Mouse (Mus musculus) mouse trophoblast stem cell (cell line): ENCODE measurements around the gene Pitpnm2.

Experiments
- in situ Hi-C, 2 experiments: fragments of 300-500 bp; cut with MseI, MboI; formaldehyde crosslinking; loops; 2 replicates in 1 of 2; 3 replicates in 1 of 2; pipeline ENCODE4 v1.15.1; 2025

Gene Pitpnm2

DNA sequence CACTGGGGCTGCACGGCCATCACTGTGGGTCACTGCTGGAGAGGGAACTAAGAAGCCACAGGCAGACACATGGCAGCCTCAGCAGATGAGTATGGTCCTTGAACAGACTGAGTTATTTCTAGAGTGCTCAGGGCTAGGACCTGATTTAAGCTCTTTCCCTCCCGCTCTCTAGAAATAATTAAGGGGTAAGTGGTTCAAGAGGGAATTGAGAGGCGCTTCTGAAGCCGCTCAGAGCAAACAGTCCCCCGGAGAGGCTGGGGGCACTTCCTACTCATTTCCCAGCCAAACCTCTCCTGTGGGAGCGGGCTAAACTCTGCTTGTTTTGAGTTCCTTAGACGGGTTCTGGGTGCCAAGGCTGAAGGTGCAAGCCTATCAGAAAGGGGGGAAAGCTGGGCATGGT, 98.7 kb downstream of the Pitpnm2 start:
- in situ Hi-C loops, result loop anchor here in 1 of 2 experiments (10.0 kb wide), 1 partner anchor 144 kb away; no protein-coding TSS in a partner anchor

DNA sequence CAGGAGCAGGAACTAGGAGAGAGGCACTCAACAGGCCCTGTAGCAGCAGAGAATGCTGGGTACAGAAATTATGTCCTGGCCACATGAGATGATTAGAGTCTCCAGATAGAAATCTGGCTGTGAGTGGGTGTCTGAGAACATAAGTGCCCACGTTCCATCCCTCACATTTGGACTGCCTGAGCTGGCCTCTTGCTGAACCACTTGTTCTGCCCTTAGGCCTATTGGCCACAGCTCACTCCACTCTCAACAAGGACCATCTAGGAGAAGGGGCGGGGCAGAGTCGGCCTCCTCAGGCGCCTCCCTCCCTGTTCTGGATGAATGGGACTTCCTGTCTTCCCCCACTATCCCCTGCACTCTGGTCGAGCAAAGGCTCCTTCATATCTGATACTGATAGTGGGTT, 100.5 kb downstream of the Pitpnm2 start:
- in situ Hi-C loops, result no loop called here

DNA sequence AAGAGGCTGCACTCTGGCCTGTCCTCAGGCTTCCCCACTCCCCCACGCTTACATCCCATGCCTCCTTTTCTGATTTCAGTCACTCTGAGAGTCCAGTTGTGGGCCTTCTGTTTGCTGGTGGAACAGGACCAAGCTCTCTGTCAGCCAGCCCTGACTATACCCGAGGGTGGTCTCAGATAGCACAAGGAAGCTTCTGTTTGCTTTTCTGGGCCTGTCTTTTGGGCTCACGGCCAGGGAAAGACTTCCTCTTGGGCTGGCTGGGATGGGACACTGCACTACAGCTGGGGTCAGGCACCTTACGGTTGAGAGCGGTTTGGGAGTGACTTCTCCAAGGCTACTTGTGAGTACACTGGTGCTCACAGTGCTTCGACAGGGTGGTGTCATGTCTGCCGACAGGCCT, 111.5 kb downstream of the Pitpnm2 start:
- in situ Hi-C loops, result no loop called here

DNA sequence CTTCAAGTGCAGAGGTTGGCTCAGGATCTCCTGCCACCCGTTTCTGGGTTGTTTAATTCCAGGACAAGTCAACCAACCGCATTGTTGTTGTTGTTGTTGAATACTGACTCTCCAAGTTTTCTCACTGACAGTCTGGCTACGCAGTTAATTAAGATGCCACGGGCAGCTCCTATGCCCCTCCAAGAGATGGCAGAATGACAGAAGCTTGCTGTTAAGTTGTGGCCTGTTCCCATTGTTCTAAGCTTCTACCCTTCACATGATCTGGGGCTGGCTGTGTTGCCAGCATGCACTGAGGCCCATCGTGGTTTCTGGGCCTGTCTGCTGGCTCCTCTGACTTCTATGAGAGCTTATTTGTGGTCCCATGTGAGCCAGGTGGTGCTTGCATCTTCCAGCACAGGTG, 115.3 kb downstream of the Pitpnm2 start:
- in situ Hi-C loops, result no loop called here

DNA sequence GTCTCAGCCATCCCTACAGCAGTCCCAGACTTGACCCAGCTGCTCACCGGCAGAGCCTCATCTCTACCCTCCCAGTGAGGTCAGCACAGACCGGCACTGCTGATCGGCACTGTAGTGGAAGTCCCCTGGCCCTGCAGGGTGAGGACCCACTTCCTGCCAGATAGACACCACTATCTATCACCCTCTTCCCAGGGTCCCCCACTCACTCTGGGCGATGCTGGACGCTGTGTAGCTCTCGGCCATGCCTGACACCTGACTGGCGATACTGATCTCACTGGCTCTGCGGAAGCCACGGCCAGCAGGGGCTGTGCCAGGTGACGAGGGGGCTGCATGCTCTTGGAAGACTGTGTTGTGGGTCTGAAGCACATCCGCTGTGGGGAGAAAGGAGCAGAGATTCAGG, 124.5 kb downstream of the Pitpnm2 start:
- in situ Hi-C loops, result no loop called here

DNA sequence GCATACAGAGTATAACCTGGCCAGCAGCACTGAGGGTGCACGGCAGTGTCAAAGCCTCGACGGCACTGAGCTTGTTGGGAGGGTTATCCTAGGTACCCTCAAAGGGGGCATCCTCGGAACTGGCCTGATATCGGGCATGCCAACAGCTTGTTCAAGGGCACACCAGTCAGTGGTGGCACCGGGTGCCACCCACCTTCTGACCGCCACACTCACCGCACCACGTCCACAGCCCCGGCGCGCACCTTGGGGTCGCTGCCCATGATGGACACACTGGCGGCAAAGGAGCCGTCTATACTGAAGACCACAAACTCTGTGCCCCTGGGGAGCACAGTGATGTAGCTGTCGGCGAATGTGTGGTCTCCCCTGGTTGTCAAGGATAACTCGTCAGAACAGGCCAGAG, 127.2 kb downstream of the Pitpnm2 start:
- in situ Hi-C loops, result no loop called here

DNA sequence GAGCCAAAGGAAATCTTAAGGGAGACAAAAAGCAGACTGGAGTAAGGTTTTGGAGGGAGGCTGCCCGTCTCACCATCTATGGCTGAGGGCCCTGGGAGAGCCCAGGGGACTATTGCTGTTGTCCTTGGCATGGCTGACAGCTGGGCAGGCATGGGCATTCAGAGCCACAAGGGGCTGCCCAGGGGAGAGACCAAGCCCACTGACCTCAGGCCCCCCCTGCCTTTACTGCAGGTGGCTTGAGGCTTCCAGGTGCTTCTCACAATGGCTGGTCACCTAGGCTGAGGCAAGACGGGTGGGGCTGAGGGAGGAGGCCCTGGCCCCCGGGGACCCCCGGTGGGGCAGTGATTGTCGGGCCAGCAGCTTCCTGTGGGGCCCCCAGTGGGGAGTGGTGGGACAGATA, 130.4 kb downstream of the Pitpnm2 start:
- in situ Hi-C loops, result no loop called here

DNA sequence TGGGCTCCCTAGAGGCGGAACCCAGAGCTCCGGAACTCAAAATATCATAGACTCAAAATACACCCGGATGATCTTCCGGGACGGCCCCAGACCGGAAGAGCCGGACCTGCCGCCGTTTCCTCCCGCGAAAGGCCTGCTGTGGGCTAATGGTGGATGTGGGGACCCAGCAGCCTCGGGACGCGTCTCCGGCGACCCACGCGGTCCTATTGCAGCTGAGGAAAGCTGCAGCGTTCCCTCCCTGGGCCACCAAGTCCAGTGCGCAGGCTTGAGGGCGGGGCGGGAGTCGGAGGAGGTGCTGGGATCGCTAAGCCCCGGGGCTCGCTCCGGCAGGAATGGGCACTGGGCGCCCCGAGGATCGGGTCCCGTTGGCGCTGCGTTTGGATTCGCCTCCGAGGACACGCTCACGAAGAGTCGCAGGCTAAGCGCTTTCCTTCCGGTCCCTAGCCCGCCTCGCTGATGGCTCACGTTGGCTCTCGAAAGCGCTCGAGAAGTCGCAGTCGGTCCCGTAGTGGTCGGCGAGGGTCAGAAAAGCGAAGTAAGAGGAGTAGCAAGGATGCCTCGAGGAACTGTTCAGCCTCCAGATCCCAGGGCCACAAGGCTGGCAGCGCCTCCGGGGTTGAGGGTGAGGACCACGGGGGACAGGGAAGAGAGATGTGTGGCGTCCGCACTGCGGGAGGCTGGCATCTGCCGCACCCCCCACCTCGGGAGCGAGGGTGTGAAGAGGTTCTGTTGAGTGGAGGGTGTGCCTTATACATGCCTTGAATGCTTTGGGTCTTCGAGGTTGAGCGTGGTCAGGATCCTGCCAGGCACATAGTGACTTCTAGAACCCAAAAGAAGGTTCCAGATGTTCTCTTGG, 133.3 kb downstream of the Pitpnm2 start, which contains the start of gene Arl6ip4:
Arl6ip4 (plus strand) TSS at position 100 of the 856 bp plus-strand sequence.
- in situ Hi-C loops, result no loop called here

DNA sequence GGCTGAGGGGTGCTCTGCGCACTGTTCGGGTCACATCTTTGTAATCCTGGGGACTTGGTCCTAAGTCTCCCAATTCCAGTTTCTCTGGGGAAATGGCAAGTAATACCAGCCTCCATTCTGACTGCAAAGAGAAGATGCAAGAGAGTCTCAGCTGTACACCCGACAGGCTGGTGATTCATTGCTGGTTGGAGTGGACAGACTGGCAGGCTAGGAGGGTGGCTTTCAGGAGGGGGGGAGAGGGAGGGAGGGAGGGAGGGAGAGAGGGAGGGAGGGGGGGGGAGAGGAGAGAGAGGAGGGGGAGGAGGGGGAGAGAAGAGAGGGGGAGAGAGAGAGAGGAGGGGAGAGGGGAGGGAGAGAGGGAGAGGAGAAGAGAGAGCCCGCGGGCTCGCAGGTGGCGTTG, 134.0 kb downstream of the Pitpnm2 start:
- in situ Hi-C loops, result no loop called here

DNA sequence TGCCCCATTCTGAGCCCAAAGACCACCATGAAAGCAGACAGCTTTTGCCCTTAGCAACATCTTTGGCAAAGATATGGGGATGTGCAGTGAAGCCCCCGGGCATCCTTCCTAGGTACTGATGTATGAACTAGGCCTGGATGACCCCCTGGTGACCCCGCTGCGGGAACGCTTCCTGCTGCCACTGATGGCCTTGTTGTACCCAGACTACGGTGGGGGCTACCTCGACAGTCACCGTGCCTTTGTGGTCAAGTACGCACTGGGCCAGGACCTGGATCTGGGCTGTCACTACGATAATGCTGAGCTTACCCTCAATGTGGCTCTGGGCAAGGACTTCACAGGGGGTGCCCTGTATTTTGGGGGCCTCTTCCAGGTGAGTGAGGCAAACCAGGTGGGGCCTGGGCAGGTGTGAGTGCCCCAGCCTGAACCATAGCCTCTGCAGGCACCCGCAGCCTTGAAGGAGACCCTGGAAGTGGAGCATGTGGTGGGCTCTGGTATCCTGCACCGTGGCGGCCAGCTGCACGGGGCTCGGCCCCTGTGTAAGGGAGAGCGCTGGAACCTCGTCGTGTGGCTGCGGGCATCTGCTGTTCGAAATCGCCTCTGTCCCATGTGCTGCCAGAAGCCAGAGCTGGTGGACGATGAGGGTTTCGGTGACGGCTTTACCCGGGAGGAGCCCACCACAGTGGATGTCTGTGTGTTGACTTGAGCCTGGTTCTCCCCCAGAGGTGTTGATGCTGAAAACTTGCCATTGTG, 135.1 kb downstream of the Pitpnm2 start:
- in situ Hi-C loops, result no loop called here

DNA sequence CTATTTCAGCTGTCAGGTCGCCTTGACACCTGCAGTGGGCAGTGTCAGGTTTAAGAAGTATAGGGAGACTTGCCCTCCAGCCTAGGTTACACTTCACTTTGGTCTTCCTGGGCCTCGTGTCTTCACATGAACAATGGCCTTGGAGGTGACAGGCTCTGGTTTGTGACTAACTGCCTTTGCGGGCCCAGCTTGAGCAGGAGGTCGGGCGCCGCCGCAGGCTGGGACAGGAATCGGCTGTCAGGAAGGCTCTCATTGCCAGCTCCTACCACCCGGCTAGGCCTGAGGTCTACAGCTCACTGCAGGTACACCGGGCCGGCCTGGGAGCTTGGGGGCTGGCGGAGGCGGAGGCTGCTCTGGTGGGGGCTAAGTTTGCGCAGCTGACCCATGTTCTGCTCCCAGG, 136.5 kb downstream of the Pitpnm2 start:
- in situ Hi-C loops, result no loop called here

DNA sequence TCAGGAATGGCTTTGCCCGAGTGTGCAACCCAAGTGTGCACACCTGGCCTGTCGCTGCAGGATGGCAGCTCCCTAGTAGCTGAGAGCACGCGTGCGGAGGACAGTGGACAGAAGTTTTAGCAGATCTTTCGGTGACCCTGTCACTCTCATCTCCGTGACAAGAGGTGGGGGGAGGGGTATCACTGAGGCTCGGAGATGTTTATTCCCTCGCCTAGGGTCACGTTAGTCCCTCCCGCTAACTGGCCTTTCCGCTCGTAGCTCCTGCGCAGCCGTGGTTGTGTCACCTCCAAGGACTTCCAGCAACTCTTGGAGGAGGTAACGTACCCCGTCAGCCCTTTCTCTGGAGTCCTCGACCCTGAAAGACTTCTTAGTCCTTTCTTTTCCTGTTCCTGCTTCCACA, 137.0 kb downstream of the Pitpnm2 start:
- in situ Hi-C loops, result no loop called here

DNA sequence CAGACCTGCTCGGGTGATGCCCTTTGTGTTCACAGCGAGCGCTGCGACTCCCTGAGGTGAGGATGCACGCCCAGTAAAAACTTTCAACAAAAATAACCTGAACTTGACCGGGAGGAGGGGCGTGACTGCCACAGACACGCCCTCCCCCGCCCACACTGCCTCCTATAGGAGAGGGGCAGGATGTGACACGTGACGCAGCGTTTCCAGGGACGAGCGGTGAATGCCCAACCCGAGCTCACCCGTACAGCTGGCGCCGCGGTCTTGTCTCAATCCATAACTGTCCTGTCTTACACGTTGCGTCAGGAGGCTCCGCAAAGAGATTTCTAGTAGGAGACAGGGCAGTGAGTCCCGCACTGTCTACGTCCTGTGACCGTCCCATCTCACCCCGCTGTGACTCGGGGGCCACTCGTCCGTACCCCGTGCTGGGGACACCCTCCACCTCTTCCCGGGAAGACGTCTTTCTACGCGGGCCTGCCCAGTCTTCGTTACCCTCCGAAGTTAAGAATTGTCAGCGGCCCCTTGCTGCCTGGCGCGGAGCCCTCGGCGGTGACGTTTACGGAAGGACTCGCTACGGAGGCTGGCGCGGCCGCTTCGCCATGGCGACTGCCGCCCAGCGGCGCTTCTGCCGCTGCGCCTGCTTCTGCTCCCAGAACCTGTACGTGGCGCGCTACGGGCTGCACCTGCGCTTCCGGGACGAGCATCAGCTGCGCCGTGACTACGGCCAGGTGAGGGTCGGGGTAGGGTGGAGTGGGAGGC, 137.6 kb downstream of the Pitpnm2 start, which contains the start of gene Ogfod2:
Ogfod2 (plus strand) TSS at position 556 of the 756 bp plus-strand sequence.
- in situ Hi-C loops, result no loop called here

DNA sequence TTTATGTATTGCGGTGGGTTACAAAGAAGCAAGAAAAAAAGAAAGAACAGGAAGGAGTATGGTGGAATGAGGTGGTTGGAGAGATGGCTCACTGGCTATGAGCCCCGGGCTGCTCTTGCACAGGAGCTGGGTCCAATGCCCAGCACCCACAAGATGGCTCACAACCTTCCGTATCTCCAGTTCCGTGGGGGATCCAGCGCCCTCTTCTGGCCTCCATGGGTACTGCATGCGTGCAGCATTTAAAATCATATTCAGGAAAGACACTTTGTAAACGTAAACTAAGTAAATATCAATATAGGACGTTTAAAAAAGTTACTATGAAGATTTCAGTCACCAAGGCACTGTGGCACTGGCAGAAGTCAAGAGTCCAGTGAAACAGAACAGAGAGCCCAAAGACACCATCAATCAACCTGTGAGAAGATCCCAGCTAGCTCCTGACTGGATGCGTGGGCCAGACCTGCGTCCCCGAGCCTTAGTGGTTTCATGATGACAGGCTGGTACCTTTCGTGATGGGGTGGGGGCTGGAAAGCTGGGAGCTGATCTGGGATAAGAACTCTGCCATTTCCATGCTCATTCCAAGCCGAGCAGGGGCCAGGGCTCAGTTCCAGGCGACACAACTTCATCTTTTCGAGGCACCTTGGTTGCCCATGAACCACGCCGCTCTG, 138.4 kb downstream of the Pitpnm2 start:
- in situ Hi-C loops, result no loop called here

DNA sequence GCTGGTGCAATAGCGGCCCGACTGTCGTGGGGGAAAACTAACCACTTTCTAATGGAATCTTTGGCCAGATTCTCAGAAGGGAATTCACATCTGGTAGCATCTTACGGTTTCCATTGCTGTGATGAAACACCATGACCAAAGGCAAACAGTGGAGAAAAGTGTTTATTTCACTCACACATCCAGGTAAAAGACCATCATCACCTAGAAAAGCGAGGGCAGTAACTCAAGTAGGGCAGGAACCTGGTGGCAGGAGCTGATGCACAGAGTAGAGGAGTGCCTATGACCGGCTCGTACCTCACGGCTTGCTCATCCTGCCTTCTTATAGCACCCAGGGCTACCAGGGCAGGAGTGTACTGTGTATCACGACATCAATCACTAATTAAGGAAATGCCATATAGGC, 146.0 kb downstream of the Pitpnm2 start:
- in situ Hi-C loops, result no loop called here

DNA sequence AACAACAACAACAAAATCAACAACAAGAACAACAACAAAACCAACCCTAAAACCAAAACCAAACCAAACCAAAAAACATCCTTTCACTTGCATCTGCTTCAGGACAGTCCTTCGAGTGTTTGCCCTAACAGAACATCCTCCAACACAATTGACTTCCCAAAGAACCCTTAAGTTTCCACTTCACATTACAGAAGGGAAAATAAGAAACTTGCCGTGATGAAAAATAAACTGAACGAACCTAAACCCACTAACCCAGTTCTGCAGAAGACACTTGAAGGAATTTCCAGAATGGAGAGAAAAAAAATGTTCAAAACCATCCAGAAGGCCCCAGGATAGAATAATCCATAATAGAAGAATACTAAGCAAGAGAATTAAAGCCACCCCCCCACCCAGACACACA, 146.5 kb downstream of the Pitpnm2 start:
- in situ Hi-C loops, result no loop called here

DNA sequence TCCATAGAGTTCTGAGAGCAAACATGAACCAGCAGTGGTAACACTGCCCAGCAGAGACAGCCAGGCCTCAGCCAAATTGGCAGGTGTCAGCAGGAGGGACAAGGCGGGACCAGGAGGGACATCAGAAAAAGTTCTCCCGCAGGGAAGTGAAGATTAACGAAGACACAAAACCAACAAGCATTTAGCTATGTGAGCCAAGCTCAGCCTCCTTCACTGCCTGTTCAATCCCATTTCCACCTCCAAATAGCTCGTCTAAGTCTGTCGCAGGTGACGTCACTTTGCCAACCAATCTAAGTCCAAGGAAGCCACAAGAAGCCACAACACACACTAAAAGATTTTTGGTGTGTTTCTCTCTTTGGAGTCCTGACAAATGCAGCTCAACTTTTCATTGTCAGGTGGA, 147.2 kb downstream of the Pitpnm2 start:
- in situ Hi-C loops, result no loop called here

DNA sequence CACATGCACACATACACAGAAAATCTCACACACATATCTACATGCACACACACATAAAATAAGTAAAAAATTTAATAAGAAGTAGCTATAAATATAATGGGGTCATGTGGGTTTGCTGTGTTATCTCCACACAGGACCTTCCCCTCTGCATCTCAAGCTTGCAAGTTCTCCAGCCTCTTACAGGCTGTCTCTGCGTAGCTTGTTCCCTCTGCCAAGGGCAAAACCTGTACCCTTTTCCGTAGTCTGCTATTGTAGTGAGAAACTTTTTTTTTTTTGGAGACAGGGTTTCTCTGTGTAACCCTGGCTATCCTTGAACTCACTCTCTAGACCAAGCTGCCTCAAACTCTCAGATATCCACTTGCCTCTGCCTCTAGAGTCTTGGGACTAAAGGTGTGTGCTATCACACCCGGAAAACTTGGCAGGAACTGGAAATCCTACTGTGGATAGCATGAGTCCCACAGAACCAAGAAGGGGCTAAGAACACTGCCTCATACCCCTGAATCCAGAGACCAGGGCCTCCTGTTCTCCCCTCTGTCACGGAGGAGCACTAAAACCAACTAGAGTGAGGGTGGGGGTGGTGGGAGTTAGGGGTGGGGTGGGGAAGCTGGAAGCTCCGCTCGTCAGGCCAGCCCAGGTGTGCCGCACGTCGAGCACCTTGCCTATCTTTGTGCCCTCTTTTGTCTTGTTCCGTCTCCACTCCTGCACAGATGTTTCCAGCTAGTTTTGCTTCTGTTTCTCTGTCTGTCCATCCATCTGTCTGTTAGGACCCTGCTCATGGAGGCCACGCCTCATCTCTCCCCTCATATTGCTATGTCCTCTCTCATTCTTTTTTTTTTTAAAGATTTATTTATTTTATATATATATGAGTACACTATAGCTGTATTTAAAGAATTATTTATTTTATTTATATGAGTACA, 149.2 kb downstream of the Pitpnm2 start:
- in situ Hi-C loops, result no loop called here

DNA sequence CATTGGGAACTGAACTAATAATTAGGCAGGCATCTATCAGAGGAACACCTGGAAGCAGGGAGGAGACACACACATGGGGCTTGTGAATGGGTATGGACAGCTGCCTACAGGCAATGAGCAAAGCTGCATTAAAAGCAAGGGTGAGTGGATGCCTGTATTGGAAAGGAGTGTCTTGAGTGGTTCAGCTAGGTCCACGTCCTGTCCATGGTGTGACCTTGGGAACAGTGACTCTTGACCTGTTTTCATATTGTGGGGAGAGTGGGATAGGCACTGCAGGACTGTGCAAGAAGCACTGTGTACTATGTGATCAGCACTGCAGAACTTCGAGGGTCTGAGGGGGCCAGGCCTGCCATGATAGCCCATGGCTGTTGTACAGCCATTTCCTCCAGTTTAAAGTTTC, 150.6 kb downstream of the Pitpnm2 start:
- in situ Hi-C loops, result no loop called here

DNA sequence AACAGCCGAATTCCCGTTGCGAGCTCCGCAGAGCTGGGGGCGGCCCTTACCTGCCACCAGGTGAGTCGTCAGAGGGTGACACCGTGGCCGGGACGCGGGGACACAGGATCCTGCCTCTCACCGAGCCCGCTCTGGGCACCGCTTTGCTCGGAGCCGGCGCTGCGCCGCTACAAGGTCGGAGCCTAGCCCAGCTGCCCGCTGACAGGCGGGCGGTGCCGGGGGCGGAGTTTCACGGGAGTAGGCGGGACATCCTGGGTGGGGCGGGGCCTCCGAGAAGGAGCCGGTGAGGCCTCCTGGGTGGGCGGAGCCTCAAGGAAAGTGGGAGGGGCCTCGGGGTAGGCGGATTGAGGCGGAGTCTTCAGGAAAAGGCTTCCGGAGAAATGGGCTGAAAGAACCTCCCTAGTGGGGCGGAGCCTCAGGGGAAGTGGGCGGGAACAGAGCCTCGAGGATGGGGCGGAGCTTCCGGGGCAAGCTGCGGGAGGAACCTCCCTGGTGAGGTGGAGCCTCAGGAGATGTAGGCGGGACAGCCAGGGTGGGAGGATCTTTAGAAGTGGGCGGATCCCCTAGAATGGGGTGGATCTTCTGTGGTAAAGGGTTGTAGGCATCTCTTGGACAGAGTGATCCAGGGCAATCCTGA, 153.8 kb downstream of the Pitpnm2 start, which contains the start of gene Abcb9:
Abcb9 (minus strand) TSS at position 203 of the 637 bp plus-strand sequence.
- in situ Hi-C loops, result no loop called here
